Mouse (Mus musculus) ovary, postnatal 36 days (tissue): ENCODE measurements around the gene Islr.

Experiments used
- DNase-seq: peaks from one replicate; pipeline ENCODE4 v3.0.0; 2022; ENCODE audit warnings: low spot score, mixed read lengths

Gene Islr

DNA sequence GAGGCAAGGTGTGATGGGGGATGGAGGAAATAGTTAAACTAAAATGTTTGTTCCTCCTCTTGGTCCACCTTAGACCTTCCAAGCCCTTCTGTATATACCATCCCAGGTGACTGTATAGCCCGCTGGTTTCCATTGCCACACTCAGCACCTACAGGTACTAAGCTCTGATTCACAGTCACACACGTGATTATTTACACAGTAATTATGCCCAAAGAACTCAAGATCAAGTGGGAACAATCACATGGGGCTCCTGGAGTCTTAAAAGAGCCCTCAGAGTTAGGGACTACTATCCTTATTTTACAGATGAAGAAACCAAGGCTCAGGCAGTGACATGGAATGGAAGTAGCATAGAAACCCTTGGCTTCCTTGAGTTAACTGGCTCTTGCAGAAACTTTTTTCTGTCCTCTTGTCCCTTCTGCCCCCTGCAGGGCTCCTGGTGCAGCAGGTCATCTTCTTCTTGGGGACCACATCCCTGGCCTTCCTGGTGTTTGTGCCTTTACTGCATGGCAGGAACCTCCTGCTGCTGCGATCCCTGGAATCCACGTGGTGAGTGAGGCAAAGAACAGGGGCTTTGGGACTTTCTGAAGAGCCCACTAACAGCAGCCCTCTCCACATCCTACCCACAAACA, 53.3 kb downstream of the Islr start:
- DNase-seq: no peak

DNA sequence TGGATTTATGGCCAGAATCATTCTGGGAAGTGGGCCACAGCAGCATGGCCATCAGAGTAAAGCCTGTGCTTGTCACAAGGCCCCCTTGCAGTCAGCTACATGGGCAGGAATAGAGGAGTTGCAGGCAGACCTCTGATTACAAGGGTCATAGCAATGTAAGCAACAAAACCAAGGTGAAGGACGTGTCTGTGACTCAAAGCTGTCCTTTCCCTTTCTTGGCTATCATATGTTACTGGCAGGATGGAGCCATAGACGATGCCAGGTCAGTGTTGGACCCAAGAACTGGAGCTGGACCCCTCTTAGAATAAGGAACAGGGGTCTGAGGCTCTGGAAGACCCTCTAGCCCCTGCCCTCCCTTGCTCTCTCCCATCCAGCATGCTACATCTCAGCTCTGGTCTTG, 55.3 kb downstream of the Islr start:
- no peak for DNase-seq

DNA sequence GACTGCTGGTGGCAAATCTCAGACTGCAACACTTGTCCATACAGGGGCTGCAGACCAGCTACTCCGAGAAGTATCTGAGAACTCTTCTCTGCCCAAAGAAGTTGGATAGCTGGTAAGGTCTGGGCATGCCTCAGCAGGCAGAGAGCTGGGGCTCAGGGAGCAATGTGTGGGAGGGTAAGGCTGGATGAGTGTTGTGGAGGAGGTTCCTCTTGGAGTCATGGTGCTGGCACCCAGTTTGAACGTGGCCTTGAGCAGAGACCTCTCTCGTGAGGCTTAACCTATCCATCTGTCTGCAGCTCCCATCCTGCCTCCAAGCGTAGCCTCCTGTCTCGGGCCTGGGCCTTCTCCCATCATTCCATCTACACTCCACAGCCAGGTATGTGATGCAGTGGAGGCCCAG, 58.7 kb downstream of the Islr start:
- peak; percentile 45 for DNase-seq

GRCm38 (mm10) chr9:58144664-58145063, 59.4 kb downstream of the Islr start:
- no peak for DNase-seq

DNA sequence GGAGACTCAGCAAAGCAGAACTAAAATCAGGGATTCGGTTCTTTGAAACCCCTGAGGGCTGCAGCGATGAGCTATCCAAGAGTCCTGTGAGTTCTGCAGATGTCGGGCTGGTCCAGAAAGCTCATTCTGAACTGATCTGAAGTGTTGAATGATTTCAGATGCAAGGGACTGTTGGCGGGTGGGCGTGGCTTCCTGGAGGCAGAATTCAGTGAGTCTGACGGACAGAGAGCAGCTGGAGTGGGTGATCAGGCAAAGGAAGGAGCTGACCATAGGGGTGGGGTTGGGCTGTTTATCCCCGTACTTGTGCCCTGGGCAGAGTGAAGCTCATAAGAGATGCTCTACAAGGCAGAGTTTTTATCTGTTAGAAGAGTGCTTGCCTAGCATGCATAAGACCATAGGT, 60.7 kb downstream of the Islr start:
- no peak for DNase-seq

DNA sequence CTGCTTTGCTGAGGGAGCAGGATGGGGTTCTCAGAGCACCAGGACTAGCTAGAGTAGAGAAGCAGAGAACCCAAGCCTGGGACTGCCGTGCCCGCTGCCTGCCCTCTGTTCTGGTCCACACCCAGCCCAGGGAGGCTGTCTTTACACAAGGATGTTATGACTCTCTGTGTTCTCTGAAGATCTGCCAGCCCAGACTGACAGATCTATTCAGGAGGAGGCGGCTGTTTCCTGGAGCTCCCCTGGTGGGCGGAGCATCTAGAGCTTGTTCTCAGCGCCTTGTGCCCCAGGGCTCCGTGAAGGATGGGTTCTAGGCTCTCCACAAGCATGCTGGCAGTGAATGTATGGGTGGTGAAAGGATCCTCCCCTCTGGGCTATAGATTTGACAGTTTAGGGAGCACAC, 64.2 kb downstream of the Islr start:
- DNase-seq: peak; percentile 44

DNA sequence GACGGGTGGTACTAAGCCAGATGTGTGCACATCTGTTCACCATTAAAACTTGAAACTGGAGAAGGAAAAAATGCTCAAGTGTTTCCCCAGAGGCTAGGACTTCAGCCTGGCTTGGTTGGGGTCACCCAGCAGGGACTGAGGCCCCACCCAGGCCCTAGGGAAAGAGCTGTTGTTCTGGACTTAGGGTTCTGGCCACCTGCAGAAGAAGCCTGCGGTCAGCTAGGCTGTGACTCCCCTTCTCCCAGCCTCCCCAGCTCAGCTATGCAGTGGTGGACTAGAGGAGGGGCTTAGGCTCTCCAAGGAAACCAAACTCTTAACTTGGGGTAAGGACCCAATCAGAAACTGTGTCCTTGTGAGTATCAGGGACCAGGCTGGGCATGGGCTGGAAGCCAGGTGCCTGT, 68.2 kb downstream of the Islr start:
- peak; percentile 61 for DNase-seq

GRCm38 (mm10) chr9:58134906-58135305, 69.2 kb downstream of the Islr start:
- no peak for DNase-seq

- DNase-seq: no peak
These were observed 69.9 kb downstream of the Islr start for GRCm38 (mm10) chr9:58133893-58134884.

DNA sequence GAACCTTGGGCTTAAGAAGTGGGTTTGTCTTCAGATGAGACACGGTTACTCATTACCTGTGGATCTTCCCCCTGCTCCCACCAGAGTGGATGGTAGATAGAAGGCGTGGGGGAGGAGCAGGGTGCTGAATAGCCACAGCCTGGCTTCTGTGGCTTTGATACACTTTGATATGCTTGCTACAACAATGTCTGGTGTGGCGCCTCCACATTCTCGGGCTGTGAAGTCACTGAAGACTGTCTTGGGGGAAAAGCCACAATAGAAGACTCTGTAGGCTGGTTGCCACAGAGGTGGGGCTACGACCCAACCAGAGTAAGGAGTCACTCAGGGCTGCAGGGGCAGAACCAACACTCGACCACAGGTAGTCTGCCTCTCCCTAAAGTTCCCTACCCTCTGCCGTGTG, 72.4 kb downstream of the Islr start:
- no peak for DNase-seq

- DNase-seq: no peak
These were observed 73.2 kb downstream of the Islr start for GRCm38 (mm10) chr9:58130909-58131308.

DNA sequence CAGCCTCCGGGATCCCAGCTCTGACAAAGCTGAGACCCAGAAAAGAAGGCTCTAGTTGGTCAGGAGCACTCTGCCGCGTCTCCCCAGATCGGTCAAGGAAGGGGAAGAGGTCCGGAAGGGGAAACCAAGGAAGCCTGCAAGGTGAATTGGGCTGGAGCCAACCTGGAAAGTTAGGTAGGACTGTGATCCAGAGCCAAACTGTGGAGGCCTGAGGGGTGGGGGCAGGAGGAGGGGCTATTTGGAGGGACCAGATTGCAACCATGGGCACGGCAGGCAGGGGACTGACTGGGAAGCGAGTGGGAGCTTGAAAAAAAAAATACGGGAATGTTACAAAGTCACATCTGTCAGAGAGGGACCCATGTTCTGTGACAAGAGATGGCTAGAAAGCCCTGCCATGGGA, 74.6 kb downstream of the Islr start:
- no peak for DNase-seq

GRCm38 (mm10) chr9:58128926-58129413, 75.1 kb downstream of the Islr start:
- DNase-seq: no peak

- no peak for DNase-seq
These were observed 78.3 kb downstream of the Islr start for GRCm38 (mm10) chr9:58125811-58126210.

GRCm38 (mm10) chr9:58125085-58125484, 79.0 kb downstream of the Islr start:
- no peak for DNase-seq

DNA sequence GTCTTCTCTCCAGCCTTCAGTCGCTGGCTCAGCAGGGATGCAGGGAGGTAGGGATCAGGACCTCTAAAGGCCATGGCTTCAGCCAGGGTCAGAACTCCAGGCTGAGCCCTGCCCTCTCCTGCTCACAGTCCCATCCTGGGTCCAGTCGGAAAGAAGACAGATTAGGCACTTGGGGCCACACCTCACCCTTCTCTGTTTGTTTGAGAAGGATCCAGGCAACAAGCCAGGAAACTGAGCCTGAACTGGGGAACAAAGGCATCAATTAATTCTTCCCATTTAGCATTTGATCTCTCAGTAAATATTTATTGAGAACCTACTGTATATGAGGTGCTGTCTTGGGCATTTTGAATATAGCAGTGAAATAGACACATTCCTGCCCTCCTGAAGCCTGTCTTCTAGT, 85.4 kb downstream of the Islr start, which contains the start of gene Ccdc33:
Ccdc33 (minus strand) TSS at position 153 of the 400 bp plus-strand sequence.
- DNase-seq: no peak

DNA sequence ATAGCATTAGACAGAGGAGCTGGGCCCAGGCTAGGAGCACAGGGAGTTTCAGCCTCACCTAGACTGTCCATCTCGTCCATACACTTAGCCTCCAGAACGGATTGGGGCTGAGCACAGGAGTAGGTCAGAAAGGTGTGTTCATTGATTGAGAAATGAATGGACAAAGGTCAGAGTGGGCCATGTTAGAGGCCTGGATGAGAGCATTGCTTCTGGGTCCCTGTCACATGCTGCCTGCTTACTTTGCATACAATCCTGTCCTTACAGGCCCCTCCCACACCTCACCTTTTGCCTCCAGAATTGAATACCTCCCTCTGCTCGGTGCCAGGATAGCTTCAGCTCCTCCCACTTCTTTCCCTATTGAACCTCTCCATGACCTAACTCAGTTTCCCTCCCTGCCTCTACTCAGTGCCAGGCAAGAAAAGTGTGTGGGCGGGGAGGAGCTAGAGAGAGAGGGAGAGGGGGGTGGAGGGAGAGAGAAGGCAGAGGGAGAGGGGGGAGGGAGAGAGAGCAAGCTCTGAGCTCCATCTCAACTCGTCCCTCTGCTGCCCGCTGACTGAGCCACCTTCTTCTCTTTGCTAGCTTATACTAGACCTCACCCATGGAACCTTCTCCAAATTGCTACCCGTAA, 88.0 kb downstream of the Islr start:
- no peak for DNase-seq

- DNase-seq: no peak
These were observed 88.7 kb downstream of the Islr start for GRCm38 (mm10) chr9:58115297-58115925.

DNA sequence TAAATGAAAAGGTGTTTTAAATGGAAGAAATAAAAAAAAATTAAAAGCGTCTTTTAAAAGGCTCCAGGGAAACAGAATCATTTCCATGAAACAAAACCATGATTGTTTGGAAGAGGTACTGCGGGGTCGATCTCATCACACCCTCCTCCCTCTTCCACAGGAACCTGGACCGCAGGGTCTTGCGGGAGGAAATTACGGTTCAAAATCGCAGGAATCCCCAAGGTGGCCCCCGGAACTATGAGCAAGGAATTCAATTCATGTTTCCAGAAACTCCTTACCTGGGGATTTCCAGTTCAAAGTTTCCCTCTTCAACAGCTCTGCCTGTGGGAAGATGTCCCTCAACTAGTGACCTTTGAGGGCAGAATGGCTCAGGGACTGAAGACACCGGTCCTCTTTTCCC, 90.1 kb downstream of the Islr start:
- no peak for DNase-seq

DNA sequence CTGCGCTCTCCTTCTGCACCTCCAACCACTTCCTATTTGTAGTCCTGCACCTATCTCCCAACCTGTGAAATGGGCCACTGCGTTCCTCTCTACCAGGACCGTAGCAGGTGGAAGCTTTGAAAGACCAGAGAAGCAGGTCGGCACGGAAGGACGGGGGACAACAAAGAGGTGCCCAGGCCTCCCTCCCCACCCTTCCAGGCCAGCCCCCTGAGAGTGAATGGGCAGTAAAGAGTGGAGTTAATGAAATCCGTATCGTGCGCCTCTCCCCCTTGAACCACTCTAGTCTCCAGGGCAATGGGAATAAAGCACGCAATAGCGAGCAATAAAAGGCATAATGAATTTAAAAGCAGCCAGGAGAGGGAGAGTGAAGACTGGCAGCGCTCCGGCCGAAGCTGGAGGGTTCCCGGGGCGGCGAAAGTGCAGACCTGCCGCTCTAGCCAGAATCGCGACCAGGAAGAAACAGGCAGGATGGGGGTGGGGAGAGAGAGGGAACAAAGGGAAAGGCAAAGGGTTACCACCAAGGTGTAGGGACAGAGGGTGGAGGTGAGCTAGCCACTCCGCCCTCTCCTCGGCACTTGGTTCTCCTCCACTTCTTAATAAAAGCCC, 90.7 kb downstream of the Islr start:
- DNase-seq: no peak

GRCm38 (mm10) chr9:58112866-58113278, 91.2 kb downstream of the Islr start:
- no peak for DNase-seq

DNA sequence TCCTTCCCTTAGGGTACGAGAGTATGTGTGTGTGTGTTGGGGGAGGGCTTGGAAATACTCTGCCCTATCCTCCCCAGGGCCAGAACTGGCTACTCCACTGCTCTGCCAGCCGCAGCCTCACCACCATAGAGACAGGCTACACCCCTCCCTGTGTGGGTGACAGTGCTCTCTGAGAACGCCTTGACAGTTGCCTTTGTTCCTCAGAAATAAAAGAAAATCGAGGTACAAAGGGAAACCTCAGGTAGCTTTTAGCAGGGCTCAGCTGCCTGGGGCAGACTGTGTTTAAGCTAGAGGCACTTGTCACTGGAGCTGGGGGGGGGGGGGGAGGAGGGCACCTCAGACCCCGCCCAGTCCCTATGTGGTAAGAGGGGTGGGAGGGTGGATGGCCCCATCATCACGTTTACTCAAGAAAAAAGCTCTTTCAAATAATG, 91.8 kb downstream of the Islr start:
- no peak for DNase-seq
